Mouse (Mus musculus) lung, embryonic 15.5 days (tissue): Measurements from ENCODE around the gene Prkab1. TPM values are rescaled to one million over a fixed set of nuclear protein-coding genes. Genes with fewer than 3 reads are reported as not detected.
A peak's percentile ranks its signal among the peaks of the same experiment; 100 is the strongest.

Experiments used
- ATAC-seq: fragments of 200-750 bp; cut with Nextera tagmentation; 2 replicates; pipeline ENCODE4 v1.8.0; 2017; ENCODE audit warnings: moderate number of reproducible peaks, borderline replicate concordance; ENCODE audit not compliant: low FRiP score, low TSS enrichment; ENCODE audit errors: extremely low read depth
- H3K27ac ChIP-seq: fragments of 300-500 bp; sonication (generic); 2 replicates; pipeline ENCODE4 v1.5.1; 2015; ENCODE audit warnings: moderate library complexity, mild to moderate bottlenecking, inconsistent platforms
- H3K27me3 ChIP-seq: fragments of 300-500 bp; sonication (generic); 2 replicates; pipeline ENCODE4 v1.6.1; 2015; ENCODE audit warnings: inconsistent platforms
- H3K36me3 ChIP-seq: fragments of 300-500 bp; sonication (generic); 2 replicates; pipeline ENCODE4 v1.6.1; 2015; ENCODE audit warnings: inconsistent platforms
- H3K4me1 ChIP-seq: fragments of 300-500 bp; sonication (generic); 2 replicates; pipeline ENCODE4 v1.6.1; 2015; ENCODE audit warnings: inconsistent platforms
- H3K4me2 ChIP-seq: fragments of 300-500 bp; sonication (generic); 2 replicates; pipeline ENCODE4 v1.6.1; 2015; ENCODE audit warnings: inconsistent platforms, mild to moderate bottlenecking, moderate library complexity
- H3K4me3 ChIP-seq: fragments of 300-500 bp; sonication (generic); 2 replicates; pipeline ENCODE4 v1.5.1; 2015; ENCODE audit warnings: mild to moderate bottlenecking, inconsistent platforms
- H3K9ac ChIP-seq: fragments of 300-500 bp; sonication (generic); 2 replicates; pipeline ENCODE4 v1.6.1; 2015; ENCODE audit warnings: inconsistent platforms
- H3K9me3 ChIP-seq: fragments of 300-500 bp; sonication (generic); 2 replicates; pipeline ENCODE4 v1.6.1; 2016; ENCODE audit warnings: inconsistent platforms
- WGBS: fragments of 180-500 bp; shearing (Covaris S2); methylation state at CpG from one replicate; pipeline ENCODE4 v1.1.7; 2015; 5-methylcytosine and 5-hydroxymethylcytosine counted together
- polyA plus RNA-seq: library from polyadenylated mRNA; unstranded; fragments of >200 nt; fragmentation: Nextera tagmentation; extraction: Ambion mirVana; gene quantifications from 2 replicates; pipeline ENCODE4 v1.2.1, GENCODE M21; 2015

Gene Prkab1
- polyA plus RNA-seq, 1 experiment from 2014 or later = 74.3 TPM

GRCm38 (mm10) chr5:116017391-116017790, 6.9 kb downstream of the Prkab1 start:
- Histone ChIP-seq H3K4me2 (no peak overlapping the region), H3K9me3 (no peaks in the 10 kb centered on the region), H3K27ac (no peak overlapping the region), H3K9ac (no peak overlapping the region), H3K36me3 (peaks cover 90% of the 10 kb centered on the region), H3K27me3 (no peaks in the 10 kb centered on the region), H3K4me1 (peaks cover 4% of the 10 kb centered on the region), H3K4me3 (no peak overlapping the region)
- no peak for ATAC-seq
- WGBS = 89% methylated on average over 8 of the region's 8 CpGs

DNA sequence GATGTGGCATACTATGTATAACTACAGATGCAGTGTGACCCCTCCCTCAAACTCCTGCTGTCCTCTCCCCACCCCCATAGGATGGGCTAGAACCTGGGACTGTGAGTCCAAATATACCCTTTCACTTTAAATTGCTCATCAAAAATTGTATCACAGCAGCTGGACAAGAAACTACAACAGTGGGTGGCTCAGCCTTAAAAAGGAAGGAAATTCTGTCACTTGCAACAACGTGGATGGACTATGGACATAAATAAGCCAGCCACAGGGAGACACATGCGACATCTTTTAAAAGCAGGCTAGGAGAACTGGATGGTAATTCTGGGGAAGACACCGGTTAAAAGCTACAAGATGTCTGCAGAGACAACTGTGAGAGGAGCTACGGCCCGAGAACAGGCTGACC, 7.8 kb downstream of the Prkab1 start:
- no peaks in the 10 kb centered on the region for H3K9me3 ChIP-seq
- ATAC-seq = no peak
- no peak overlapping the region for H3K27ac ChIP-seq
- WGBS = 89% methylated on average over 5 of the region's 5 CpGs
- H3K27me3 ChIP-seq = no peaks in the 10 kb centered on the region
- H3K4me1 ChIP-seq = no peaks in the 10 kb centered on the region
- H3K36me3 ChIP-seq = peaks cover 85% of the 10 kb centered on the region
- no peak overlapping the region for H3K9ac ChIP-seq
- H3K4me2 ChIP-seq = no peak overlapping the region
- no peak overlapping the region for H3K4me3 ChIP-seq

DNA sequence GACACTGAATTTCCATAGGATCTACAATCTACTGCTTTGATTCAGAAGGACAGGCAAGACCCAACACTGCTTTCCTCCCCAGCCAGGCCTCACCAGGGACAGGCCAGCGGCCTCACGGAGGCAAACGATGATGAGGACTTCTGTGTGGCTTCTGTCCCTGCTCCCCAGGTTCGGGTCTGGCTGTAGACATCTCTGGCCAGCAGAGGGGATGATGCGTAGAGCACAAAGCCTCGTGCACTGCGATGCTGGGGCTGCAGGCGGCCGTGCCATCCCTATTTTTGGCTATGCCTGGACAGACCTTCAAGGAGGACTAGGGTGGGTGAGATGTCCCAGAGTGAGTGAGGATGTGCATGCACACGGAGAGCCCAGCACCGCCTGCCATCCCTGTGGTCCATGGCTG, 10.1 kb downstream of the Prkab1 start:
- Histone ChIP-seq H3K27me3 (no peaks in the 10 kb centered on the region), H3K9me3 (no peaks in the 10 kb centered on the region), H3K9ac (no peak overlapping the region), H3K36me3 (peaks cover 65% of the 10 kb centered on the region), H3K4me1 (peaks cover 6% of the 10 kb centered on the region; the same call in 1 of the 2 replicates), H3K4me2 (no peak overlapping the region), H3K27ac (no peak overlapping the region), H3K4me3 (no peak overlapping the region)
- 92% methylated on average over 11 of the region's 11 CpGs for WGBS
- no peak for ATAC-seq

GRCm38 (mm10) chr5:116013821-116014220, 10.5 kb downstream of the Prkab1 start:
- Histone ChIP-seq H3K4me3 (no peak overlapping the region), H3K9me3 (no peaks in the 10 kb centered on the region), H3K9ac (no peak overlapping the region), H3K4me1 (peaks cover 6% of the 10 kb centered on the region; the same call in 1 of the 2 replicates), H3K36me3 (peaks cover 60% of the 10 kb centered on the region), H3K4me2 (no peak overlapping the region), H3K27me3 (no peaks in the 10 kb centered on the region), H3K27ac (no peak overlapping the region)
- WGBS = 71% methylated on average over 8 of the region's 8 CpGs
- ATAC-seq = no peak

GRCm38 (mm10) chr5:116012503-116012902, 11.8 kb downstream of the Prkab1 start:
- H3K4me1 ChIP-seq = peaks cover 6% of the 10 kb centered on the region; the same call in 1 of the 2 replicates
- H3K9me3 ChIP-seq = no peaks in the 10 kb centered on the region
- no peak overlapping the region for H3K27ac ChIP-seq
- no peaks in the 10 kb centered on the region for H3K27me3 ChIP-seq
- H3K9ac ChIP-seq = no peak overlapping the region
- H3K4me3 ChIP-seq = no peak overlapping the region
- no peak for ATAC-seq
- peaks cover 47% of the 10 kb centered on the region for H3K36me3 ChIP-seq
- no peak overlapping the region for H3K4me2 ChIP-seq
- 85% methylated on average over 7 of the region's 7 CpGs for WGBS

DNA sequence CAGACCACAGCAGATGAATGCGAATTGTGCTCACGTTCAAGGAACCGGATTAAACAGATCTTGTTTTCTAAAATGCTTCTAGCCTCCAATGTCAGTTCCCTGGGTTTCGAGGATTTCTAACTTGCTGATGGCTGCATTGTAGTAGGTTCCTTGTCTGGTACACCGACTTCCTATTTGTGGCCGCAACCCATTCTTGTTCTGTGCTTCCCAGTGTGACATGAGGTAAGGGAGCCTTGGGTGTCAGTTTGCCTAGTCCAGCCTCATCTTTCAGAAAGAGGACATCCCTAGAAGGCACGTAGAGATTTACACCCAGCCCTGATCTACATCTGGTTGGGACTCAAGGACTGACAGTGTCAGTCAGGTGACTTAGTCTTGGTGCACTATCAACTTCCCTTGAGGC, 12.6 kb downstream of the Prkab1 start:
- Histone ChIP-seq H3K27me3 (no peaks in the 10 kb centered on the region), H3K36me3 (peaks cover 39% of the 10 kb centered on the region), H3K9ac (no peak overlapping the region), H3K27ac (no peak overlapping the region), H3K4me2 (no peak overlapping the region), H3K4me1 (peaks cover 6% of the 10 kb centered on the region; the same call in 1 of the 2 replicates), H3K9me3 (no peaks in the 10 kb centered on the region), H3K4me3 (no peak overlapping the region)
- ATAC-seq = no peak
- 88% methylated on average over 7 of the region's 7 CpGs for WGBS

DNA sequence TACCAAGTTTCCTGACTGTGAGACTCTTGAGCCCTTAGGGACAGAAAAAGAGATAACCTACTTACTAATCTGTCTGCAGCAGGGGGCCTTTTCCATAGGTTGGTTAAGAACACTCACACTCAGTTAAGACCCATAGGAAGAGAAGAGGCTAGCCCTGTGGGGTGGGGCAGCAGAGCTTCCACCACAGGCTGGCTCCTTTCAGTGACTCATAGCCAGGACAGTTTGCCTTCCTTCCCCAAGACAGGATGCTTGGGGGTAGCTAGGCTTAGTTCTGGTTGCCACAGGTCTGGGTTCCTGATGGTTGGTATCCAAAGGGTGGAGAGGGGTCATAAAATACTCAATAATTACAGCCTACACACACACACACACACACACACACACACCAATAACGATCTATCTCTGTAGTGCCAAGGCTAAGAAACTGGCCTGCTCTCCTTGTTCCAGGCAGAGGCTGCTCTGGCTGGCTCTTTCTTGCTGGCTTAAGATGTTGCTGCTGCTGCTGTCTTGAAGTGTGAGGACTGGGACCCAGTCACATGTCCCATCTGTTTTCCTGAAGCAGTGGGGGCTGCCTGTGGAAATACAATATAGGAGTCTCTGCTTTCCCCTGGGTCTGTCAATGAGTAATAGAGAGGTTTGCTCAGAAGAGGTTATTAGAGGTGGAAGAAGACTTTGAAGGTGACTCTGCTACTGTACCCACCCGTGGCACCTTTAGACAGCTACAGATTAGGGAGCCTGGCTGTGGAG, 14.3 kb downstream of the Prkab1 start:
- Histone ChIP-seq H3K36me3 (peaks cover 32% of the 10 kb centered on the region), H3K27ac (peak overlapping the region; percentile 87), H3K27me3 (no peaks in the 10 kb centered on the region), H3K4me3 (no peak overlapping the region), H3K9ac (no peak overlapping the region), H3K9me3 (no peaks in the 10 kb centered on the region), H3K4me2 (no peak overlapping the region), H3K4me1 (peaks cover 6% of the 10 kb centered on the region; the same call in 1 of the 2 replicates)
- peak; percentile 46 for ATAC-seq
- 67% methylated on average over 2 of the region's 2 CpGs for WGBS

DNA sequence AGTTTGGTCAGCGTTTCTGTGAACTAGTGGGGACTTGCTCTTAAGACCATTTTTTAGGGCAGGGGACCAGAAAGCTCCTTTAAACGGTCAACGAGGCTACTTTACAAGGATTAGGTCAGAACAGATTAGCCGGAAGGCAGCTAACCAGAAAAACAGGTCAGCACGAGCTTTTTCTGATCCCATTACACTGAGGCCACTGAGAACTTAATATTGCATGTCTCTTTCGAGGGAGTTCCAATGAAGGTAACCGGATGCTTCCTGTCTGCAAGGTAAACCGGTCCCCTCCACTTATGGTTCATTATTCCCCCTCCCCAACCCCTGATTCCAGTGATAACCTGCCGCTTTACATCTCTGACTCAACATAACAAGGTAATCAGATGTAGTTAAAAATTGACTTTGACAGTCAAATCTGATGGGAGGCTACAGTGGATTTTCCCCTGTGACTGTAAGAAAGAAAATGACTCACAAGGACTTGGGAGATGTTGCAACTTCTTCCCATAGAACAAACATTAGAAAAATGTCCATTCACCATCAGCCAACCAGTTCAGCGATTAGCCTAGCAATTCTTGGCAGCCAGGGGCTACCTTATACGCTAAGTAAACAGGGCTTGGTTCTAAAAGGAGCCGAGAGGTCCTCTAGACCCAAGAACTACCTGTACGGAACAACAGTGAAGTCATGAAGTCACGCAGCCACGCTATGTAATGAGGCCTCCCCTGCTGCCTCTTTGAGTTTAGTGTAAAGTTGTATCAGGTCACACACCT, 15.0 kb downstream of the Prkab1 start:
- no peak overlapping the region for H3K9ac ChIP-seq
- H3K9me3 ChIP-seq = no peaks in the 10 kb centered on the region
- H3K36me3 ChIP-seq = peaks cover 24% of the 10 kb centered on the region
- ATAC-seq = peak; percentile 78
- H3K27me3 ChIP-seq = no peaks in the 10 kb centered on the region
- WGBS = 62% methylated on average over 15 of the region's 15 CpGs
- no peak overlapping the region for H3K4me3 ChIP-seq
- H3K27ac ChIP-seq = peak overlapping the region; percentile 87
- H3K4me2 ChIP-seq = peak overlapping the region; percentile 14; the same call in 1 of the 2 replicates
- H3K4me1 ChIP-seq = peaks cover 6% of the 10 kb centered on the region; the same call in 1 of the 2 replicates

GRCm38 (mm10) chr5:116007723-116008122, 16.6 kb downstream of the Prkab1 start:
- Histone ChIP-seq H3K4me3 (no peak overlapping the region), H3K27me3 (no peaks in the 10 kb centered on the region), H3K9ac (no peak overlapping the region), H3K4me1 (peaks cover 6% of the 10 kb centered on the region; the same call in 1 of the 2 replicates), H3K4me2 (no peak overlapping the region), H3K27ac (peak overlapping the region; percentile 56; the same call in 1 of the 2 replicates), H3K9me3 (no peaks in the 10 kb centered on the region), H3K36me3 (0 out of 2 replicates have a peak, but pooled peaks cover 9% of the 10 kb centered on the region)
- ATAC-seq = no peak
- 81% methylated on average over 13 of the region's 13 CpGs for WGBS

GRCm38 (mm10) chr5:116006324-116007099, 17.8 kb downstream of the Prkab1 start:
- H3K4me3 ChIP-seq = no peak overlapping the region
- H3K4me1 ChIP-seq = peaks cover 6% of the 10 kb centered on the region; the same call in 1 of the 2 replicates
- no peak overlapping the region for H3K27ac ChIP-seq
- WGBS = 66% methylated on average over 22 of the region's 22 CpGs
- peak; percentile 56; the same call in 1 of the 2 replicates for ATAC-seq
- no peaks in the 10 kb centered on the region for H3K9me3 ChIP-seq
- no peak overlapping the region for H3K9ac ChIP-seq
- H3K4me2 ChIP-seq = no peak overlapping the region
- H3K27me3 ChIP-seq = no peaks in the 10 kb centered on the region
- 0 out of 2 replicates have a peak, but pooled peaks cover 12% of the 10 kb centered on the region for H3K36me3 ChIP-seq

DNA sequence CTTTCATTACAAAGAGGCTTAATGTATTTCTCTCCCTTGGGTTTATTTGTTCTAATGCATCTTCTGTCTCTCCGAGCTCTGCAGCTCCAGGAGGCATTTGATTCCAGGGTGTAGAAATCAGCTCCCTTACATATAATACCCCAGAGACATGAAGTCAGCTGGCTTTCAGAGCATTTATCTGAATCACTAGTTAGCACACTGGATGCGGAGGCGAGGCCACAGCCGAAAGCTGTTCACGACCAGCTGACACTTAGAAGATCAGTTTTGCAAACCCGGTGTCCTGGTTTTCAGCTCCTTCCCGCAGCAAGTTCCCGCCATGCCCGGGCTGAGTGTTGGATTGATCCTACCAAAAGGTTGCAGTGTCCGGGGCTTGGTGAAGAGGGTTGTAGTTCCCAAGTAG, 20.0 kb downstream of the Prkab1 start:
- Histone ChIP-seq H3K4me3 (no peak overlapping the region), H3K27me3 (no peaks in the 10 kb centered on the region), H3K4me2 (no peak overlapping the region), H3K27ac (no peak overlapping the region), H3K4me1 (no peaks in the 10 kb centered on the region), H3K9ac (no peak overlapping the region), H3K36me3 (peaks cover 31% of the 10 kb centered on the region; the same call in 1 of the 2 replicates), H3K9me3 (no peaks in the 10 kb centered on the region)
- 85% methylated on average over 10 of the region's 10 CpGs for WGBS
- ATAC-seq = no peak
